Mouse (Mus musculus) heart, embryonic 16.5 days (tissue): ENCODE results near the gene Siglece. TPM values are rescaled to one million over a fixed set of nuclear protein-coding genes. Genes with fewer than 3 reads are reported as not detected.

Experiments
- ATAC-seq: fragments of 200-750 bp; cut with Nextera tagmentation; replicated peaks from 2 replicates; pipeline ENCODE4 v1.8.0; 2017; ENCODE audit warnings: moderate number of reproducible peaks; ENCODE audit not compliant: insufficient read depth, low FRiP score; ENCODE audit errors: extremely low read depth
- H3K27ac ChIP-seq: fragments of 300-500 bp; sonication (generic); 2 replicates; pipeline ENCODE4 v1.5.1; 2014; ENCODE audit warnings: mild to moderate bottlenecking, low read length, control low read depth, moderate library complexity
- H3K27me3 ChIP-seq: fragments of 300-500 bp; sonication (generic); 2 replicates; pipeline ENCODE4 v1.6.1; 2014; ENCODE audit warnings: low read length, mixed read lengths; ENCODE audit not compliant: control insufficient read depth, insufficient read depth
- H3K36me3 ChIP-seq: fragments of 300-500 bp; sonication (generic); 2 replicates; pipeline ENCODE4 v1.6.1; 2014; ENCODE audit not compliant: control insufficient read depth, insufficient read depth
- H3K4me1 ChIP-seq: fragments of 300-500 bp; sonication (generic); 2 replicates; pipeline ENCODE4 v1.6.1; 2014; ENCODE audit warnings: low read length, mixed read lengths; ENCODE audit not compliant: control insufficient read depth, insufficient read depth
- H3K4me2 ChIP-seq: fragments of 300-500 bp; sonication (generic); 2 replicates; pipeline ENCODE4 v1.6.1; 2014; ENCODE audit warnings: low read depth, mild to moderate bottlenecking, control low read depth, low read length
- H3K4me3 ChIP-seq: fragments of 300-500 bp; sonication (generic); 2 replicates; pipeline ENCODE4 v1.5.1; 2014; ENCODE audit warnings: mild to moderate bottlenecking, control low read depth, low read length
- H3K9ac ChIP-seq: fragments of 300-500 bp; sonication (generic); 2 replicates; pipeline ENCODE4 v1.6.1; 2014; ENCODE audit warnings: low read length, control low read depth
- H3K9me3 ChIP-seq: fragments of 300-500 bp; sonication (generic); replicated peaks from 2 replicates; pipeline ENCODE4 v1.6.1; 2016; ENCODE audit warnings: low read length; ENCODE audit not compliant: control insufficient read depth
- WGBS: fragments of 180-500 bp; shearing (Covaris S2); extraction: QIAGEN DNeasy Blood & Tissue Kit; methylation state at CpG from one replicate; pipeline ENCODE4 v1.1.7; 2014; 5-methylcytosine and 5-hydroxymethylcytosine counted together
- polyA plus RNA-seq: library from polyadenylated mRNA; unstranded; fragments of >200 nt; fragmentation: Nextera tagmentation; extraction: Ambion mirVana; gene quantifications from 2 replicates; pipeline ENCODE4 v1.2.1, GENCODE M21; 2015

Siglece gene
- polyA plus RNA-seq, 1 experiment from 2014 or later, result 0.62 TPM

DNA sequence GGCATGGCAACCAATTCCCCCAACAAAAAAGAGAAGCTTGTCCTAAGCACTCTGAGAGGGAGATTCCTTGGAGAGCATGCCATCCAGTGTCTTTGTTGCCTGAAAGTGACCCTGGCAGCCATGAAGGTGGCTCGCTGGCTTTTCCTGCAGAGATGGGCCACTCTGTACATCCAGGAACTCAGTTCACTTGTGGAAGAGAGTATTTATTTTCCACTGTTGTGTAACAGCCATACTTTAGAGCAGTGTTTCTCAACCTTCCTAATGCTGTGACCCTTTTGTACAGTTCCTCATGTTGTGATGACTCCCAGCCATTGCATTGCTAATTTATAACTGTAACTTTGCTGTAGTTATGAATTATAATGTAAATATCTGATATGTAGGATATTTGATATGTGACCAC is 22.8 kb downstream of the Siglece start:
- H3K4me3 ChIP-seq, result no peak overlapping the region
- no peak overlapping the region for H3K4me2 ChIP-seq
- no peak for ATAC-seq

DNA sequence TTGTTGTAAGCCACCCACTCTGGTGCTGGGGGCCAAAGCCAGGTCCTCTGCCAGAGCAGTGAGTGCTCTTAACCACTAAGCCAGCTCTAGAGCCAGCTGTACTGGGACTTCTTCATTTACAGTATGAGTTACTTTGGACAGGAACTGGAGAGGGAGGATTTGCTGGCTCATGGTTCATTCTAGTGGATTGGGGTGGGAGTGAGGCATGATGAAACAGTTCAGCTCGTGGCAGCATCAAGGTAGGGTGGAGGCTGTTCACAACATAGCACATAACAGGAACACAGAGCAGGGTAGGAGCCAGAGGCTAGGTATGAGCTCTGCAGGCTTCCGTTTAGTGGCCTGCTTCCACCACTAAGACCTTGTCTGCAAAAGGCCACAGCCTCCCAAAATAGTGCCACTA is 23.8 kb downstream of the Siglece start:
- no peak for ATAC-seq
- H3K4me3 ChIP-seq, result no peak overlapping the region
- no peak overlapping the region for H3K27ac ChIP-seq
- no peaks in the 10 kb centered on the region for H3K9me3 ChIP-seq
- no peaks in the 10 kb centered on the region for H3K36me3 ChIP-seq
- no peaks in the 10 kb centered on the region for H3K4me1 ChIP-seq
- WGBS, result 52% methylated on average over 2 of the region's 2 CpGs
- no peak overlapping the region for H3K9ac ChIP-seq
- no peaks in the 10 kb centered on the region for H3K27me3 ChIP-seq
- H3K4me2 ChIP-seq, result no peak overlapping the region

More for the DNA sequence above, 22.8 kb downstream of the Siglece start:
- WGBS, result 88% methylated on average over 1 of the region's 1 CpGs
- Histone ChIP-seq H3K9me3 (no peaks in the 10 kb centered on the region), H3K27ac (no peak overlapping the region), H3K36me3 (no peaks in the 10 kb centered on the region), H3K27me3 (no peaks in the 10 kb centered on the region), H3K4me1 (no peaks in the 10 kb centered on the region), H3K9ac (no peak overlapping the region)

DNA sequence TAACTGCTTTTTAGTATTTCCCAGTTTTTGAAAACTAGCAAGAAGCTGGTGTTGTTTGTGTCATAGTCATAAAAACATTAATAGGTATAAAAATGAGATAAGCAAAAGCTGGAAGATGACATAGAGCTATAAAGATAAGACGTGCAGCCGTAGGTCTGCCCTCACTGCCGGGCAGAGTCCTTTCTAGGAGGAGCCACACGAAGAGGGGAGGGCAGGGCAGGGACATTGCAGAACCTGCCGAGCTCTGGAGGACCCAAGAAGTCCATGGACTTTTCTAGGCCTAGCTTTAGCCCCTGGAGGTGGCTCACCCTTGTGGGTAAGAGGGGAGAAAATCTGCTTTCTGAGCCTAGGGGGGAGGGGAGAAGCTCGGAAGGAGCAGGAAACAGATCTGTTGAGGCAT is 25.5 kb downstream of the Siglece start, which contains the start of gene Ceacam18:
TSS of gene Ceacam18 (plus strand) at position 208 of the 400 bp plus-strand sequence.
- H3K36me3 ChIP-seq, result no peaks in the 10 kb centered on the region
- no peak within 1 kb of the TSS for H3K9ac ChIP-seq
- no peak for ATAC-seq
- H3K4me1 ChIP-seq, result no peaks in the 10 kb centered on the region
- H3K9me3 ChIP-seq, result no peaks in the 10 kb centered on the region
- no peaks in the 10 kb centered on the region for H3K27me3 ChIP-seq
- no peak within 1 kb of the TSS for H3K27ac ChIP-seq
- WGBS, result 54% methylated on average over 6 of the region's 6 CpGs
- H3K4me3 ChIP-seq, result no peak within 1 kb of the TSS
- H3K4me2 ChIP-seq, result no peak within 1 kb of the TSS

DNA sequence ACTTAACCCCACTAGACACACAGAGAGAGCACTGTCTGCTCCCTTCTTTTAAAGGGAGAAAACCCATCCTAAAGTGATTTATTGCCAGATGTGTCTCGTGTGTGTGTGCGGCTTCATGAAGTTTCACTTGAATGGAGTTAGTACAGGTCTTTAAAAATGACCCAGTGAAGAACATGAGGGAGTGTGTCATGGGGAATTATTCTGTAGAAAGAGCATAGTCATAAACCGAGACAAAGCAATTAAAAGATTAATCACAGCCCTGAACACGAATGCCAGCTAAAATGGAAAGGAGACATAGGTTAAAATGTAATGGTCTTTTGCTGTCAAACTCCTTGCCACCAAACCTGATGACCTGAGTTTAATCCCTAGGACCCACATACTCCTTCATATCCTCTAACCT is 26.0 kb downstream of the Siglece start:
- ATAC-seq, result no peak
- Histone ChIP-seq H3K4me3 (no peak overlapping the region), H3K9me3 (no peaks in the 10 kb centered on the region), H3K27ac (no peak overlapping the region), H3K9ac (no peak overlapping the region), H3K4me1 (no peaks in the 10 kb centered on the region), H3K27me3 (no peaks in the 10 kb centered on the region), H3K36me3 (no peaks in the 10 kb centered on the region), H3K4me2 (no peak overlapping the region)
- 67% methylated on average over 4 of the region's 4 CpGs for WGBS

DNA sequence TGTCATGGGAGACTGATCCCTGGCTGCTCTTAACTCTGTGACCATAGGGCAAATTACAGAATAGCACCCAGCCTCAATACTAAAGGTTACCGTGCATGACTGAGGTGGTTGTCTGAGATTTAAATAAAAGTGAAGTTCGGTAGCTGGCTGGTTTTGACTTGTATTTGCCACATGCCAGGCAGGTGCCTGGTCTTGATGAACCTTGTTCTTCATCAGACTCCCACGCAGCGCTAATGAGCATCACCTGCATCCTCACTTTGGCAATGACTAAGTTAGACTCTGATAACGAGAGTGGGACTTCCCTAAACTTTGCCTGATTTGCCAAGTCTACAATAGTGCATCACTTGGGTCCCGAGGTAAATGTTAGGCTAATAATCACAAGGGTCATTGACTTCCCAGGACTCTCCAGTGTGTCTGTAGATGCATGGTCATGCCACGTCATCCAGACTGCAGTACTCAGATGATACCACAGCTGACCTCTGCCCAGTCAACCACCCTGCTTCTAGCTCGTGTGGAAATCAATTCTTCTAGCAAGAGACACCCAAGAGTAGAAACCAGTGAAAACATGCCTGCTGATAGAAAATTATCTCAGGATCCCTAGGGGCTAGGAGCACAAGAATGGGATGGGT is 34.1 kb downstream of the Siglece start:
- Histone ChIP-seq H3K9ac (no peak overlapping the region), H3K36me3 (no peaks in the 10 kb centered on the region), H3K4me1 (no peaks in the 10 kb centered on the region), H3K27ac (no peak overlapping the region), H3K9me3 (no peaks in the 10 kb centered on the region), H3K4me3 (no peak overlapping the region), H3K27me3 (no peaks in the 10 kb centered on the region), H3K4me2 (no peak overlapping the region)
- 78% methylated on average over 8 of the region's 8 CpGs for WGBS
- no peak for ATAC-seq

DNA sequence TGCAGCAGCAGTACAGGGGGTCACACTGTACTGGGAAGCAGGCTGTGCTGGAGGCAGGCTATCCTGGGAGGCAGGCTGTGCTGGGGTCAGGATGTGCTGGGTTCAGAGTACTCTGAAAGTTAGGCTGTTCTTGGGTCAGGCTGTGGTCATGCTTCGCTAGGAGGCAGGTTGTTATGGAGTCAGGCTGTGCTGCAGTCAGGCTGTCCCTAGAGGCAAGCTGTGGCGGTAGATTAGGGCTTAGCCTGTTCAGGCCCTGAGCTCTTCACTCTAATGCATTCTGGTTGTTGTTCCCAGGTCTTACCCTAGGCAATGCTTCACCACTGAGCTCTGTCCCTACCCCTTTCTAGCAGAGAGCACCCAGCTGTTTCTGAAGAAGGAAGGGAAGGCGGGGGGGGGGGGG is 34.9 kb downstream of the Siglece start:
- Histone ChIP-seq H3K4me1 (no peaks in the 10 kb centered on the region), H3K9me3 (no peaks in the 10 kb centered on the region), H3K36me3 (no peaks in the 10 kb centered on the region), H3K4me3 (no peak overlapping the region), H3K4me2 (no peak overlapping the region), H3K27ac (no peak overlapping the region), H3K27me3 (no peaks in the 10 kb centered on the region), H3K9ac (no peak overlapping the region)
- 45% methylated on average over 2 of the region's 3 CpGs for WGBS
- no peak for ATAC-seq

DNA sequence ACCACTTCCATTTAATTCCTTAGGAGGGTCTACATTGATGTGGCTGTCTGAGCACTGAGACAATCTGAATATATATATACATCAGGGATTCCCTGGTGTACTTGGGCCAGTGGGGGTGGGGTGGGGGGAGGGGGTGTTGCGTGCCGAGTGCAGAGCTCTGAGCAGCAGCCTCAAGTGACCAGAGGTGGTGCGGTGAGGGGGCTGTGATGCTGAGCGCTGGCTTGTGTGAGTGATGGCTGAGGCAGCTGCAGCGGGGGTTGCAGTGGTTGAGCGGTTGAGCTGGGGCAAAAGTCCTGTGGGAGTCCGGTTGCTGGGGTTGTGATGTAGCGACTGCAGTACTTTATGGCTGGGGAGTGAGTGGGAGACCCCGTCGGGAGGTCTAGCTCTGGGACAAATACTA is 36.1 kb downstream of the Siglece start:
- no peak overlapping the region for H3K27ac ChIP-seq
- no peak for ATAC-seq
- 16% methylated on average over 10 of the region's 10 CpGs for WGBS
- no peaks in the 10 kb centered on the region for H3K4me1 ChIP-seq
- H3K9ac ChIP-seq, result no peak overlapping the region
- no peak overlapping the region for H3K4me2 ChIP-seq
- no peak overlapping the region for H3K4me3 ChIP-seq
- H3K27me3 ChIP-seq, result no peaks in the 10 kb centered on the region
- H3K9me3 ChIP-seq, result no peaks in the 10 kb centered on the region
- H3K36me3 ChIP-seq, result no peaks in the 10 kb centered on the region

DNA sequence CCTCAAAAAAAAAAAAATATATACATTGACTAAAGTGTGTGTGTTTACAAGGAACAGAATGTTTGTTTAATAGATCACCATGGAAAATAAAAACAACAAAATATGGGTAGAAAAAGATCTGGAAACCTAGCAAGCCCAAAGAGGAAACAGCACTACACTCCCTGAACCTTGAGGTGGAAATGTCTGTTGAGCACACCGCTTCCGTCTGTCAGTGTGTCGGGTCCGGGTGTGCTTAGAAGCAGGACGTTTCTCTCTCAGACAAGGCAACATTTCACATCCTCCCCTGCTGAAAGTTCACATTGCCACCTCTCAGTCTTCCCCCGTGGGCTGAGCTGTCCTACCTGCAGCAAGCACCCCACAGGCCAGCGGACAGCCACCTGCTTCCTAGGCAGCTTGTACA is 37.0 kb downstream of the Siglece start:
- H3K4me3 ChIP-seq, result no peak overlapping the region
- H3K36me3 ChIP-seq, result no peaks in the 10 kb centered on the region
- WGBS, result 68% methylated on average over 7 of the region's 7 CpGs
- no peaks in the 10 kb centered on the region for H3K27me3 ChIP-seq
- H3K9ac ChIP-seq, result no peak overlapping the region
- no peaks in the 10 kb centered on the region for H3K4me1 ChIP-seq
- no peak overlapping the region for H3K27ac ChIP-seq
- no peak for ATAC-seq
- H3K4me2 ChIP-seq, result no peak overlapping the region
- H3K9me3 ChIP-seq, result no peaks in the 10 kb centered on the region

DNA sequence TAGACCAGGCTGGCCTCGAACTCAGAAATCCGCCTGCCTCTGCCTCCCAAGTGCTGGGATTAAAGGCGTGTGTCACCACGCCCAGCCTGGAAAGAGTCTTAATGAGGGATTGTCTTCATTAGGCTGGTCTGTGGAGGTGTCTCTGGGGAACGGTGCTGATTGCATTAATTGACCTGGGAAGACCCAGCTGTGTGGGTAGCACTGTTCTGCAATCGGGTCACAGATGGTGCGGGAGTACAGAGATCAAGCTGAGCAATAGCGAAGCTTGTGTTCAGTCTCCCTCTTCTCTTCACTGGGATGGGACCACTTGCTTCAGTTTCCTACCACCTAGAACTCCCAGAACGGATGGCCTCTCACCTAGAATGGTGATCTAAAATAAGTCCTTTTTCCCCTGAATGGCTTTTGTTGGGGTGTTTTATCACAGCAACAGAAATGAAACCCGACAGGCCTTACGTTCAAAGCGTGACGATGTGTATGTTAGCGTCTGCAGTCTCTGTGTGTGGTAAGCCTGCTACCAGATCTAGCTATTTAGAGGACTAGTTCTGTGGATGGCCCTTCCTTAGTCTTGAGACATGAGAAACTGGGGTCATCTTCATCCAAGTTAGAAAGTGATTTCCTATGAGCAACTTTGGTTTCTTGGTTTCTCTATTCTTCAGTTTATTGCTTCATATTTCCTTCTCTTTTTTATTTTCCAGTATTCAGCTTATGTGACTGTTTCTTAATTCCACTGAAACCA is 46.0 kb downstream of the Siglece start:
- WGBS, result 83% methylated on average over 14 of the region's 14 CpGs
- Histone ChIP-seq H3K9ac (no peak overlapping the region), H3K9me3 (no peaks in the 10 kb centered on the region), H3K4me1 (no peaks in the 10 kb centered on the region), H3K36me3 (no peaks in the 10 kb centered on the region), H3K4me3 (no peak overlapping the region), H3K27me3 (no peaks in the 10 kb centered on the region), H3K4me2 (no peak overlapping the region), H3K27ac (no peak overlapping the region)
- ATAC-seq, result no peak
